Comparison of ENCODE assay signal across 24 mouse cellular contexts in genomic region chr13:49143323-49143722, GRCm38 (mm10). TPM values are rescaled to one million over a fixed set of nuclear protein-coding genes. Genes with fewer than 3 reads are reported as not detected.
DNase-seq lines count a peak whose midpoint lies in the region; ATAC-seq and TF ChIP-seq lines count a peak whose summit lies in the region.
"Had no signal": no experiment of that assay in that cellular context is flagged by ENCODE, and none has a peak within 500 bp of the region (broad histone marks: within the 10 kb centered on the region; RNA-seq: fewer than 3 reads in every experiment).

No protein-coding gene starts in this region.

- H3K4me1 ChIP-seq in cerebellum, adult 2 months (ENCODE audit: control insufficient read depth, insufficient read depth, low read length): peaks cover 47% of the 10 kb centered on the region
- no peaks in the 10 kb centered on the region; the same call in 1 of the 2 replicates for H3K4me1 ChIP-seq in heart, adult 2 months (ENCODE audit: control insufficient read depth, insufficient read depth, low read length)
- H3K4me1 ChIP-seq in midbrain, postnatal 0 days (ENCODE audit: insufficient read depth, low read length): peaks cover 16% of the 10 kb centered on the region

- no peak for TF ChIP-seq POLR2A in cerebellum, adult 2 months (IDR thresholded peaks at IDR 0.05; ENCODE audit: borderline replicate concordance, insufficient read depth, low read length)
- TF ChIP-seq POLR2A in heart, adult 2 months (IDR thresholded peaks at IDR 0.05; ENCODE audit: insufficient read depth, low read depth, low read length): no peak

- no peak for TF ChIP-seq CTCF in cerebellum, adult 2 months (IDR thresholded peaks at IDR 0.05; ENCODE audit: borderline replicate concordance, insufficient read depth, low read depth, low read length)
- no peak for TF ChIP-seq CTCF in heart, adult 2 months (IDR thresholded peaks at IDR 0.05)
- no peak for TF ChIP-seq CTCF in layer of hippocampus, adult 2 months (conservative IDR thresholded peaks at IDR 0.05)
- TF ChIP-seq CTCF in midbrain, postnatal 0 days (IDR thresholded peaks at IDR 0.05): no peak

- no peak for DNase-seq in cerebellum, adult 2 months
- no peak for DNase-seq in cerebellum, adult 11-12 months
- DNase-seq in heart, adult 2 months: peak in 1 of 2 experiments; percentile 35
- DNase-seq in heart, postnatal 4 days: no peak
- DNase-seq in layer of hippocampus, adult 2 months (ENCODE audit: low spot score in 2 of 2): no peak
- DNase-seq in layer of hippocampus, postnatal 25 days (ENCODE audit: extremely low spot score in 1 of 2, low spot score in 1 of 2): no peak
- DNase-seq in midbrain, postnatal 0 days (ENCODE audit: low spot score): peak; percentile 44
- no peak for DNase-seq in thymus, postnatal 25 days
- DNase-seq: adrenal gland, adult 8-10 months; cerebellum, adult 18-20 months; gastrocnemius, postnatal 36 days; kidney, adult 11 months; kidney, postnatal 4 days; layer of hippocampus, adult 9-11 months; liver; lung, postnatal 36 days; thymus, adult 2 months had no signal

- H3K27ac ChIP-seq in cerebellum, adult 2 months (ENCODE audit: insufficient read depth, low read length): peak overlapping the region; percentile 27; the same call in 1 of the 2 replicates
- peak overlapping the region; percentile 78 for H3K27ac ChIP-seq in heart, adult 2 months
- peak overlapping the region; percentile 96 for H3K27ac ChIP-seq in layer of hippocampus, adult 2 months
- no peak overlapping the region for H3K27ac ChIP-seq in midbrain, postnatal 0 days (ENCODE audit: low read depth, low read length)
- H3K27ac ChIP-seq: heart, embryonic 10.5 days; limb, embryonic 10.5 days; liver, embryonic 15.5 days; lung, embryonic 15.5 days had no signal

- no peak overlapping the region for H3K4me2 ChIP-seq in midbrain, postnatal 0 days (ENCODE audit: low read depth, low read length, poor library complexity, severe bottlenecking)
- H3K4me2 ChIP-seq: liver, embryonic 15.5 days; lung, embryonic 15.5 days had no signal

- 77% methylated on average over 7 of the region's 7 CpGs for WGBS in cerebellum, adult 2 months
- WGBS in heart, adult 2 months: 59% methylated on average over 7 of the region's 7 CpGs
- WGBS in midbrain, postnatal 0 days: 91% methylated on average over 7 of the region's 7 CpGs

- TF ChIP-seq EP300 in heart, adult 2 months (IDR thresholded peaks at IDR 0.05; ENCODE audit: insufficient read depth, low read depth, low read length): 0 out of 2 replicates have a peak, but pooled peaks have one; percentile 49

- no peak overlapping the region for H3K9ac ChIP-seq in heart, adult 2 months (ENCODE audit: low read depth, low read length)
- H3K9ac ChIP-seq in midbrain, postnatal 0 days (replicated peaks; ENCODE audit: low read length, poor library complexity, severe bottlenecking): no peak overlapping the region
- H3K9ac ChIP-seq: liver, embryonic 15.5 days; lung, embryonic 15.5 days had no signal

- intact Hi-C loops in heart, adult 2 months (cut with DNase I): no loop called here

- H3K27me3 ChIP-seq in cerebellum, adult 2 months (ENCODE audit: control insufficient read depth, insufficient read depth, low read length): no peaks in the 10 kb centered on the region
- H3K27me3 ChIP-seq in heart, adult 2 months (ENCODE audit: control insufficient read depth, insufficient read depth, low read length): peaks cover 7% of the 10 kb centered on the region
- no peaks in the 10 kb centered on the region for H3K27me3 ChIP-seq in midbrain, postnatal 0 days (ENCODE audit: insufficient read depth, low read length)

- H3K36me3 ChIP-seq in heart, adult 2 months (ENCODE audit: control insufficient read depth, insufficient read depth, low read length): no peaks in the 10 kb centered on the region
- peaks cover 3% of the 10 kb centered on the region; the same call in 1 of the 2 replicates for H3K36me3 ChIP-seq in midbrain, postnatal 0 days (ENCODE audit: insufficient read depth, low read length)
- H3K36me3 ChIP-seq: heart, embryonic 10.5 days; limb, embryonic 10.5 days; liver, embryonic 15.5 days; lung, embryonic 15.5 days had no signal

- ATAC-seq in midbrain, postnatal 0 days (ENCODE audit: low FRiP score): no peak
- ATAC-seq: activated CD4-positive, CD25-positive, alpha-beta regulatory T cell, adult 4 months; forebrain, embryonic 14.5 days had no signal

- H3K9me3 ChIP-seq in midbrain, postnatal 0 days (ENCODE audit: low read length): no peaks in the 10 kb centered on the region
- H3K9me3 ChIP-seq: heart, embryonic 10.5 days; limb, embryonic 10.5 days; liver, embryonic 15.5 days; lung, embryonic 15.5 days; megakaryocyte, embryonic 14.5 days had no signal

- H3K4me3 ChIP-seq in cerebellum, adult 2 months (replicated peaks; ENCODE audit: insufficient read depth, low read depth, low read length): no peak overlapping the region
- no peak overlapping the region for H3K4me3 ChIP-seq in heart, adult 2 months
- no peak overlapping the region for H3K4me3 ChIP-seq in layer of hippocampus, adult 2 months
- no peak overlapping the region for H3K4me3 ChIP-seq in midbrain, postnatal 0 days (ENCODE audit: low read depth, low read length)
- H3K4me3 ChIP-seq: heart, embryonic 10.5 days; limb, embryonic 10.5 days; liver, embryonic 15.5 days; lung, embryonic 15.5 days; megakaryocyte, embryonic 14.5 days had no signal

- H3K79me2 ChIP-seq in heart, adult 2 months (replicated peaks; ENCODE audit: control insufficient read depth, insufficient read depth, low read length): no peaks in the 10 kb centered on the region

RNA-seq across cellular contexts. Expression of gene Wnk2, which starts 4.5 kb away (rescaled TPM):
- polyA plus RNA-seq in cerebellum, adult 2 months (2012; rRNA removed): 73.2 and 78.3 TPM in 2 replicates
- total RNA-seq in heart, adult 2 months (2021): 10 to 100 TPM; 66.7 to 79.4 TPM
- polyA plus RNA-seq in heart, adult 2 months (2012; rRNA removed): 28.7 and 30.9 TPM in 2 replicates
- total RNA-seq in heart, postnatal 4 days (2021): 10 to 100 TPM; 22.3 to 25.0 TPM
- 100 to 1,000 TPM in 1 of 2 experiments, 10 to 100 TPM in 1; 99.2 to 101 TPM for total RNA-seq in layer of hippocampus, adult 2 months (2021)
- 10 to 100 TPM; 88.2 to 98.9 TPM for total RNA-seq in layer of hippocampus, postnatal 25 days (2021)
- 62.9 and 63.4 TPM in 2 replicates for total RNA-seq in midbrain, postnatal 0 days (2014; rRNA removed)
- polyA plus RNA-seq in midbrain, postnatal 0 days (2015; fragmentation: Nextera tagmentation; extraction: Ambion mirVana): 15.2 and 17.7 TPM in 2 replicates
- polyA plus RNA-seq: activated CD4-positive, CD25-positive, alpha-beta regulatory T cell, adult 4 months had no signal

RNA-seq across cellular contexts. Expression of gene Ninj1, which starts 44.0 kb away (rescaled TPM):
- polyA plus RNA-seq in cerebellum, adult 2 months (2012; rRNA removed): 87.5 and 91.1 TPM in 2 replicates
- 100 to 1,000 TPM; 108 to 152 TPM for total RNA-seq in heart, adult 2 months (2021)
- 157 and 220 TPM in 2 replicates for polyA plus RNA-seq in heart, adult 2 months (2012; rRNA removed)
- 10 to 100 TPM; 51.3 to 53.5 TPM for total RNA-seq in heart, postnatal 4 days (2021)
- 10 to 100 TPM; 17.9 to 20.3 TPM for total RNA-seq in layer of hippocampus, adult 2 months (2021)
- total RNA-seq in layer of hippocampus, postnatal 25 days (2021): 10 to 100 TPM; 23.6 to 25.1 TPM
- 19.4 and 29.7 TPM in 2 replicates for total RNA-seq in midbrain, postnatal 0 days (2014; rRNA removed)
- 34.8 and 36.5 TPM in 2 replicates for polyA plus RNA-seq in midbrain, postnatal 0 days (2015; fragmentation: Nextera tagmentation; extraction: Ambion mirVana)
